Mouse (Mus musculus): Measurements from ENCODE around the gene Cd40lg.

DNA sequence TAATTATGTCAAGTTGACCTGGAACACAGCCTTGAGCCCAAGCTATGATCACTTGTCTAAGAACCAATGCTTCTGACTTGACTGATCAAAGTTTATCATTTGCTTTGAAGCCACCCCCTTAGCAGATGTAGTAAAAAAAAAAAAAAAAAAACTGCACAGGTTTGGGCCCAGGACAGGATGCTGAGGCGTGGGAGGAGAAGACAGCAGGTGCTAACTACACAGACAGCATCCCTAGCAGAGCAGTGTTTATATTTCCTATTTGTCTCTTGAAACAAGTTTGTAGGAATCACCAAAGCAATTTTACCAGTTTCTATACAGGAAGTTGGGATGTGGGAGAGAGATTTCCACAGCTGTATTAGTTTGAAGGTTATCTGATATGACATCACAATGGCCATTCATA, 1.4 kb upstream of the Cd40lg start:
- no peak for TF ChIP-seq ZMIZ1 (IDR thresholded peaks at IDR 0.05; ENCODE audit: low read depth, low read length)
- no peak for TF ChIP-seq POLR2AphosphoS2 (IDR thresholded peaks at IDR 0.05; ENCODE audit: low read depth, low read length)
- TF ChIP-seq NRF1 (IDR thresholded peaks at IDR 0.05; ENCODE audit: low read depth, low read length): no peak
- TF ChIP-seq CTCF (conservative IDR thresholded peaks at IDR 0.05 in 1 of 2, IDR thresholded peaks at IDR 0.05 in 1 of 2; ENCODE audit: low read depth in 2 of 2, low read length in 2 of 2): no peak
- TF ChIP-seq E2F4 (IDR thresholded peaks at IDR 0.05; ENCODE audit: insufficient replicate concordance, low read depth, low read length): no peak
- no peak for TF ChIP-seq JUND (conservative IDR thresholded peaks at IDR 0.05; ENCODE audit: low read depth, low read length)
- TF ChIP-seq CHD2 (IDR thresholded peaks at IDR 0.05; ENCODE audit: low read length): no peak
